Mouse (Mus musculus) MEL (cell line): ENCODE results near the gene Sh3tc1. TPM values are rescaled to one million over a fixed set of nuclear protein-coding genes. Genes with fewer than 3 reads are reported as not detected.

Experiments
- DNase-seq: peaks from one replicate; pipeline ENCODE4 v3.0.0; 2011; ENCODE audit warnings: low read depth, low spot score
- H3K27ac ChIP-seq: 2 replicates; pipeline ENCODE4 v1.5.1; 2012; ENCODE audit warnings: low read depth, mild to moderate bottlenecking, control low read depth, low read length, moderate library complexity; ENCODE audit not compliant: control insufficient read depth
- H3K27me3 ChIP-seq, 2 experiments: fragments of 150-350 bp in 1 of 2; sonication (generic) in 1 of 2; 2 replicates each; pipeline ENCODE4 v1.6.1; 2012; ENCODE audit warnings: low read length in 2 of 2, mild to moderate bottlenecking in 2 of 2, improper control_type of control experiment in 1 of 2, moderate library complexity in 1 of 2; ENCODE audit not compliant: insufficient read depth in 2 of 2, control insufficient read depth in 1 of 2
- H3K36me3 ChIP-seq, 2 experiments: 2 replicates each; pipeline ENCODE4 v1.6.1; 2012 to 2014; ENCODE audit warnings: low read length in 2 of 2, improper control_type of control experiment in 1 of 2, inconsistent platforms in 1 of 2, mild to moderate bottlenecking in 1 of 2; ENCODE audit not compliant: insufficient read depth in 2 of 2, control insufficient read depth in 1 of 2
- H3K4me1 ChIP-seq, 2 experiments: fragments of 150-350 bp in 1 of 2; sonication (generic) in 1 of 2; 2 replicates each; pipeline ENCODE4 v1.6.1; 2012; ENCODE audit warnings: low read length in 2 of 2, improper control_type of control experiment in 1 of 2, mild to moderate bottlenecking in 1 of 2; ENCODE audit not compliant: insufficient read depth in 2 of 2, control insufficient read depth in 1 of 2
- H3K4me3 ChIP-seq, 2 experiments: fragments of 150-350 bp in 1 of 2; sonication (generic) in 1 of 2; 2 replicates each; pipeline ENCODE4 v1.5.1; 2012; ENCODE audit warnings: low read depth in 2 of 2, low read length in 2 of 2, mild to moderate bottlenecking in 2 of 2, moderate library complexity in 2 of 2, control low read depth in 1 of 2, improper control_type of control experiment in 1 of 2; ENCODE audit not compliant: control insufficient read depth in 1 of 2, insufficient read depth in 1 of 2
- H3K79me2 ChIP-seq: 2 replicates; pipeline ENCODE4 v1.6.1; 2012; ENCODE audit warnings: mild to moderate bottlenecking, low read length, moderate library complexity; ENCODE audit not compliant: control insufficient read depth, poor library complexity, insufficient read depth
- H3K9ac ChIP-seq: 2 replicates; pipeline ENCODE4 v1.6.1; 2012; ENCODE audit warnings: low read depth, mild to moderate bottlenecking, control low read depth, low read length, moderate library complexity; ENCODE audit not compliant: control insufficient read depth, poor library complexity, severe bottlenecking
- H3K9me3 ChIP-seq: fragments of 150-350 bp; sonication (generic); replicated peaks from 2 replicates; pipeline ENCODE4 v1.6.1; 2012; ENCODE audit warnings: mild to moderate bottlenecking, low read length, improper control_type of control experiment, moderate library complexity; ENCODE audit not compliant: insufficient read depth
- BHLHE40 ChIP-seq: IDR thresholded peaks from 2 replicates; pipeline ENCODE4 v1.6.1; 2012; ENCODE audit warnings: low read depth, mild to moderate bottlenecking, inconsistent platforms, low read length, improper control_type of control experiment, borderline replicate concordance
- CHD1 ChIP-seq: IDR thresholded peaks from 2 replicates; pipeline ENCODE4 v1.6.1; 2012; ENCODE audit warnings: low read depth, mild to moderate bottlenecking, inconsistent platforms, low read length, improper control_type of control experiment
- CHD2 ChIP-seq: IDR thresholded peaks from 2 replicates; pipeline ENCODE4 v1.6.1; 2011; ENCODE audit warnings: low read length, improper control_type of control experiment
- CTCF ChIP-seq, 3 experiments: IDR thresholded peaks in 2 of 3; conservative IDR thresholded peaks in 1 of 3; 2 replicates each; pipeline ENCODE4 v1.5.1; 2011 to 2012; ENCODE audit warnings: low read length in 3 of 3, low read depth in 2 of 3, mild to moderate bottlenecking in 2 of 3, improper control_type of control experiment in 1 of 3, inconsistent platforms in 1 of 3, mixed read lengths in 1 of 3, moderate library complexity in 1 of 3; ENCODE audit not compliant: control insufficient read depth in 1 of 3, insufficient read depth in 1 of 3, poor library complexity in 1 of 3, severe bottlenecking in 1 of 3
- E2F4 ChIP-seq: IDR thresholded peaks from 2 replicates; pipeline ENCODE4 v1.6.1; 2011; ENCODE audit warnings: low read depth, low read length, improper control_type of control experiment, borderline replicate concordance
- ELF1 ChIP-seq: IDR thresholded peaks from 2 replicates; pipeline ENCODE4 v1.6.1; 2014; ENCODE audit warnings: low read depth, mild to moderate bottlenecking, inconsistent platforms, low read length, improper control_type of control experiment, moderate library complexity
- EP300 ChIP-seq, 2 experiments: IDR thresholded peaks; 2 replicates each; pipeline ENCODE4 v1.6.1; 2011; ENCODE audit warnings: improper control_type of control experiment in 2 of 2, low read length in 2 of 2, low read depth in 1 of 2, mild to moderate bottlenecking in 1 of 2
- ETS1 ChIP-seq: IDR thresholded peaks from 2 replicates; pipeline ENCODE4 v1.6.1; 2012; ENCODE audit warnings: low read depth, mild to moderate bottlenecking, inconsistent platforms, low read length, improper control_type of control experiment, moderate library complexity
- GATA1 ChIP-seq: IDR thresholded peaks from 2 replicates; pipeline ENCODE4 v1.6.1; 2011; ENCODE audit warnings: low read depth, low read length, improper control_type of control experiment
- HCFC1 ChIP-seq: IDR thresholded peaks from 2 replicates; pipeline ENCODE4 v1.6.1; 2012; ENCODE audit warnings: low read depth, mild to moderate bottlenecking, inconsistent platforms, low read length, improper control_type of control experiment, moderate library complexity
- JUND ChIP-seq: IDR thresholded peaks from 2 replicates; pipeline ENCODE4 v1.6.1; 2011; ENCODE audit warnings: low read depth, mild to moderate bottlenecking, improper control_type of control experiment, low read length
- MAFK ChIP-seq: IDR thresholded peaks from 2 replicates; pipeline ENCODE4 v1.6.1; 2011; ENCODE audit warnings: low read depth, mild to moderate bottlenecking, low read length, improper control_type of control experiment, borderline replicate concordance
- MXI1 ChIP-seq: IDR thresholded peaks from 2 replicates; pipeline ENCODE4 v1.6.1; 2011; ENCODE audit warnings: mild to moderate bottlenecking, low read depth, low read length, improper control_type of control experiment
- MYC ChIP-seq: IDR thresholded peaks from 2 replicates; pipeline ENCODE4 v1.6.1; 2011; ENCODE audit warnings: low read depth, mild to moderate bottlenecking, low read length, improper control_type of control experiment, moderate library complexity
- NELFE ChIP-seq: IDR thresholded peaks from 2 replicates; pipeline ENCODE4 v1.6.1; 2011; ENCODE audit warnings: low read depth, low read length, improper control_type of control experiment
- NRF1 ChIP-seq: IDR thresholded peaks from 2 replicates; pipeline ENCODE4 v1.6.1; 2014; ENCODE audit warnings: low read depth, mild to moderate bottlenecking, inconsistent platforms, low read length, improper control_type of control experiment, moderate library complexity; ENCODE audit not compliant: poor library complexity, insufficient read depth, severe bottlenecking
- RAD21 ChIP-seq: IDR thresholded peaks from 2 replicates; pipeline ENCODE4 v1.6.1; 2011; ENCODE audit warnings: mild to moderate bottlenecking, low read depth, low read length, improper control_type of control experiment
- RCOR1 ChIP-seq: IDR thresholded peaks from 2 replicates; pipeline ENCODE4 v1.6.1; 2012; ENCODE audit warnings: low read depth, mild to moderate bottlenecking, inconsistent platforms, low read length, improper control_type of control experiment
- SIN3A ChIP-seq: IDR thresholded peaks from 2 replicates; pipeline ENCODE4 v1.6.1; 2012; ENCODE audit warnings: low read length, improper control_type of control experiment, inconsistent platforms
- TAL1 ChIP-seq: IDR thresholded peaks from 2 replicates; pipeline ENCODE4 v1.6.1; 2012; ENCODE audit warnings: mild to moderate bottlenecking, inconsistent platforms, low read length, moderate library complexity, mixed read lengths
- TBP ChIP-seq: IDR thresholded peaks from 2 replicates; pipeline ENCODE4 v1.8.0; 2011; ENCODE audit warnings: low read depth, low read length, improper control_type of control experiment
- TCF12 ChIP-seq: IDR thresholded peaks from 2 replicates; pipeline ENCODE4 v1.6.1; 2014; ENCODE audit warnings: low read depth, mild to moderate bottlenecking, inconsistent platforms, low read length, improper control_type of control experiment, moderate library complexity
- UBTF ChIP-seq: IDR thresholded peaks from 2 replicates; pipeline ENCODE4 v1.6.1; 2012; ENCODE audit warnings: low read depth, mild to moderate bottlenecking, inconsistent platforms, low read length, improper control_type of control experiment, moderate library complexity, borderline replicate concordance; ENCODE audit not compliant: insufficient read depth
- USF1 ChIP-seq: IDR thresholded peaks from 2 replicates; pipeline ENCODE4 v1.6.1; 2014; ENCODE audit warnings: low read depth, mild to moderate bottlenecking, inconsistent platforms, low read length, improper control_type of control experiment, moderate library complexity
- USF2 ChIP-seq, 2 experiments: IDR thresholded peaks; 2 replicates each; pipeline ENCODE4 v1.6.1; 2011 to 2012; ENCODE audit warnings: improper control_type of control experiment in 2 of 2, low read length in 2 of 2, borderline replicate concordance in 1 of 2, inconsistent platforms in 1 of 2, low read depth in 1 of 2, mild to moderate bottlenecking in 1 of 2; ENCODE audit not compliant: insufficient read depth in 1 of 2
- ZNF384 ChIP-seq: IDR thresholded peaks from 2 replicates; pipeline ENCODE4 v1.6.1; 2012; ENCODE audit warnings: low read depth, mild to moderate bottlenecking, inconsistent platforms, low read length, improper control_type of control experiment
- polyA plus RNA-seq, 2 experiments: library from polyadenylated mRNA; stranded (reverse) in 1 of 2; unstranded in 1 of 2; fragments of >175 nt in 1 of 2; fragments of >200 nt in 1 of 2; gene quantifications; 2 replicates each; pipeline versions ENCODE4 v1.2.1 to v1.2.4; 2012; ENCODE audit warnings: low replicate concordance in 2 of 2, low read depth in 1 of 2; ENCODE audit not compliant: insufficient read length in 2 of 2, insufficient read depth in 1 of 2, missing spikeins in 1 of 2
- total RNA-seq: library from RNA; depleted of rRNA; stranded (reverse); fragments of 300-350 nt; gene quantifications from 2 replicates; pipeline ENCODE4 v1.2.3, GENCODE M21; 2012

The Sh3tc1 gene
- total and polyA plus RNA-seq, 3 experiments = not detected

- Histone ChIP-seq H3K36me3 (no peaks in the 10 kb centered on the region), H3K27ac (no peak overlapping the region), H3K79me2 (no peaks in the 10 kb centered on the region), H3K4me1 (no peaks in the 10 kb centered on the region), H3K9ac (no peak overlapping the region), H3K4me3 (no peak overlapping the region), H3K27me3 (no peaks in the 10 kb centered on the region), H3K9me3 (no peaks in the 10 kb centered on the region)
- TF ChIP-seq ETS1 (no peak), RCOR1 (no peak), USF1 (no peak), ELF1 (no peak), MAFK (no peak), RAD21 (no peak), HCFC1 (no peak), JUND (no peak), MYC (no peak), TAL1 (no peak), USF2 (IDR thresholded peaks at IDR 0.05; ENCODE audit: borderline replicate concordance in 1 of 2, insufficient read depth in 1 of 2, low read depth in 1 of 2, low read length in 2 of 2) (no peak), ZNF384 (no peak), EP300 (IDR thresholded peaks at IDR 0.05; ENCODE audit: low read depth in 1 of 2, low read length in 2 of 2) (no peak)
- no peak for DNase-seq
Measured at GRCm38 (mm10) chr5:35751016-35751415, 11.2 kb upstream of the Sh3tc1 start.

GRCm38 (mm10) chr5:35750026-35750425 lies 10.2 kb upstream of the Sh3tc1 start:
- H3K9me3 ChIP-seq = no peaks in the 10 kb centered on the region; the same call in 1 of the 2 replicates
- DNase-seq = no peak
- no peaks in the 10 kb centered on the region for H3K27me3 ChIP-seq
- H3K36me3 ChIP-seq = no peaks in the 10 kb centered on the region
- TF ChIP-seq MXI1 = no peak
- TF ChIP-seq HCFC1 = no peak
- no peak for TF ChIP-seq NELFE
- TF ChIP-seq E2F4 = no peak
- no peak for TF ChIP-seq GATA1
- no peak for TF ChIP-seq CHD2
- TF ChIP-seq UBTF = no peak
- TF ChIP-seq BHLHE40 = no peak
- no peak for TF ChIP-seq SIN3A
- no peak for TF ChIP-seq TBP
- TF ChIP-seq TCF12 = no peak
- no peak for TF ChIP-seq MAFK
- TF ChIP-seq CTCF (IDR thresholded peaks at IDR 0.05 in 2 of 3, conservative IDR thresholded peaks at IDR 0.05 in 1 of 3; ENCODE audit: control insufficient read depth in 1 of 3, insufficient read depth in 1 of 3, low read depth in 2 of 3, low read length in 3 of 3, poor library complexity in 1 of 3, severe bottlenecking in 1 of 3) = no peak
- TF ChIP-seq TAL1 = no peak
- TF ChIP-seq CHD1 = no peak
- no peak for TF ChIP-seq NRF1
- no peak overlapping the region for H3K4me3 ChIP-seq
- H3K9ac ChIP-seq = no peak overlapping the region
- H3K79me2 ChIP-seq = no peaks in the 10 kb centered on the region
- H3K4me1 ChIP-seq = no peaks in the 10 kb centered on the region
- H3K27ac ChIP-seq = no peak overlapping the region
